Mouse (Mus musculus) urinary bladder, postnatal 36 days (tissue): ENCODE results near the gene Myh9.
A peak's percentile ranks its signal among the peaks of the same experiment; 100 is the strongest.

Experiments
- DNase-seq, 2 experiments: peaks; one replicate each; pipeline ENCODE4 v3.0.0; 2022; ENCODE audit warnings: low spot score in 2 of 2, mixed read lengths in 1 of 2

Gene Myh9

DNA sequence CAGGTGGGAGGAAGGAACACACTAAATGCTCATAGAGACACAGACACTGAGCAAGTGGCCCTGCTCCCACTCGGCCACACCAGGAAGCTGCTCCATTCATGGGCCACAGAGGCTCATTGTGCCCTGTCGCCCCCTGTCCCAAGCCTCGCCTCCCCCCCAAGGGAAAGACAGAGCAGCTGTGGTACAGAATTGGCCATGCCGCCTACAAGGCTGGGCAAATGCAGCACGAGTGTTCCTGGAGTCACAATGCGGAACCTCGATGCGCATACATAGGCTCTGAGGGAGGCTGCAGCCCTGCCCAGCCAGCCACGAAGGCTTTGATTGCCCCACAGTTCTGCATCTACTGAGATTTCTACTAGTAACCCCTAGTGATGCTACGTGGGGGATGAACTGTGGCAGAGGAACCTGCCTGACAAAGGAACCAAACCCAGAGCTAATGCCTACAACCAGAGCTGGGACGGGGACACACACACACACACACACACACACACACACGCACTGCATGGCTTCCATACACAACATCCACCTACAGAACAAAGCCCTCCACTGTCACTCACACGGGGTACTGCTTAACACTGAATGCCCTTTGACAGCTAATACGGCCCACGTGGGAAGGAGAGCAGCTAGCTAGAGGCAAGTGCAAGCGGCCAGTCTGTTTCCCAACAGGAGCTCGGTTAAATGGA, 31.4 kb downstream of the Myh9 start:
- no peak for DNase-seq

DNA sequence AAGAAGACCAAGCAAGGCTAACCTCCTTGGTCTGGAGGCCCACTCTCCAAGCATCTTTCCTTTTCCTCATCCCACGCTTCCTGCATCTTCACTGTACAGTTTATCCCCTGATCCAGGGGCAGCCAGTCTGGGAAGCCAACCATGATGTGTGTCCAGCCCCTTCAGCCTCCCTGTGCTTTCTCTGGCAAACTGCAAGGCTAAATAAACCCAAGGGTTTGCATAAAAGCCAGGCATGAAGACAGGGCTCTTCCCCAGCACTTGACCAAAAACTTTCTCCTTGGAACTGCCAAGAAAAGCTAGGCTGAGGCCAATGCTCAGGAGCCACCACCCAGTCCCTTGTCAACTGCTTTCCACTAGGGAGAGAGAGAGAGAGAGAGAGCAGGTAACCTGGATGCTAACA, 32.5 kb downstream of the Myh9 start:
- no peak for DNase-seq

DNA sequence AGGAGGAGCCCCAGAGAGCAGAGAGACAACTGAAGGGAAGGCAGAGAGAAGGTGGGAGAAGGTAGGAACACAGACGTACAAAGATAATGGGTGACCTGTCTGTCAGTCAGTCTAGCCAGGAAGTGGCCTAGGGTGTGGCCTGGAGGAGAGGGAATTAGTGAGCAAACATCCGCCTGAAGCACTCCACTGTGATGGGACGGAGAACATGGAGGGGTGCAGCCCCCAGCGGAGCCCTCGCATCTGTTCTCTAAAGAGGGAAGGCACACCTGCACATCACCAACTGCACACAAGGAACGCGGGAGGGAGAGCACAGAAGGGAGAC, 34.8 kb downstream of the Myh9 start:
- no peak for DNase-seq

DNA sequence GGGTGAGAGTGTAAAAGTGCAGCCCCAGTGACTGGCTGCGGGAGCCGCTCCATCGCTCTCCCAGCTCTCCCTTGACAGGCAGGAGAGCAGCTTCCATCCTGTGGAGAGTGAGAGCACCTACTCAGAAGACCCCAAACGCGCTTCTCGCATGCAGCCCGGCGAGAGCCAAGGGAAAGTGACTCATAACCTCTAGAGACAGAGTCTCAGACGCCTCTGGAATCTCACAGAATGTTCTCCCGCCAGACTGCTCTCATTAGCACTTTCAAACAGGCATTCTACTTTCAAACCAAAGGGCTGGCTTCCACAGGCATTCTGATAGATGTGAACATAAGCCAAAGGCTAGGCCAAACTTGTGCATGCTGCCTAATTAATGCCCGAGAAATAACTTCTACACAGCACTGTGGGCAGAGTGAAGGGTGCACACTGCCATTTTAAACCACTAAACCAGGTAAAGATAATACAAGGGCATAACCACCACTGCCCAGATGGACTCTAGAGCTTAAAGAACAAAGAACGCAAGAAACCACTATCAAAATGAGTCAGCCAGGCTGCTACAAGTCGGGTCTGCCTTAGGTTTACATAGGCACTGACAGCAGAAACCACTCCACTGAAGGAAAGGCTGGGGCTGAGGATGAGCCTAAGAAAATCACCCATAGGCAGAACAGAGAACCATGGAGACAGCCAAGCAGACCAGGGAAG, 35.3 kb downstream of the Myh9 start:
- no peak for DNase-seq

DNA sequence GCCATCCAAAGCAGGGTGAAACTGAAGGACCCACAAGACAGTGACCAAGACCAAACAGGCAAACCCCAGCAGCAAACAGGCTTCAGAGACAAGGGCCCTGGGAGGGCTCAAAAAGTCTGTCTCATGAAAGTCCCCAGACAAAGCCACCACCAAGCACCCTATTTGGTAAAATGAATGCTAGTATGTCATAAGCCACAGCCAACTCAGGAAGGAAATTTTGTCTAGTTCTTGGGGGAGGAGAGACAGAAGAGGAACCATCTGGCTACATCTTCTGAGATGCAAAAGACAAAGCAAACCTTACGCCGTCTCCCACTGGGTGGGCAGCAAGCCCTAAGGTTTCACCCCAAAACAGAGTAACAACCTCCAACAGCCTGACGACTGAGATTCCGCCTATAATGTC, 36.3 kb downstream of the Myh9 start:
- DNase-seq: no peak

DNA sequence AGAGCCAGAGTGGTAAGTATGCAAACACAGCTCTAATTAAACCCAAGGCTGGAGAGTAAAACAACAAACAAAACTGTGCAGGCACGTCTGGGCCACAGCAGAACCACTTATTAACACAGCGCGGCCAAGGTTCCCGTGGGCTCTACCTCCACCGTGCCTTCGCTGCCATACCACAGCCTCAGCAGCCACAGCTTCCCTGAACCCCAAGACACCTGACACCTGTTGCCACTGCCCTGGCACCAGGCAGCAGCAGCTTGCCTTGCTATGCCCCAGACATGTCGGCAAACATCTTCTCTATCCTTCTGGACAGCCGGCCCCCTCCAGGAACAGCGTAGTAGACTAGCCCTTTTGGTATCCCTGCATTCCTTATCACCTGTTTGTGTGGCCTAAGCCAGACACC, 37.0 kb downstream of the Myh9 start:
- no peak for DNase-seq

DNA sequence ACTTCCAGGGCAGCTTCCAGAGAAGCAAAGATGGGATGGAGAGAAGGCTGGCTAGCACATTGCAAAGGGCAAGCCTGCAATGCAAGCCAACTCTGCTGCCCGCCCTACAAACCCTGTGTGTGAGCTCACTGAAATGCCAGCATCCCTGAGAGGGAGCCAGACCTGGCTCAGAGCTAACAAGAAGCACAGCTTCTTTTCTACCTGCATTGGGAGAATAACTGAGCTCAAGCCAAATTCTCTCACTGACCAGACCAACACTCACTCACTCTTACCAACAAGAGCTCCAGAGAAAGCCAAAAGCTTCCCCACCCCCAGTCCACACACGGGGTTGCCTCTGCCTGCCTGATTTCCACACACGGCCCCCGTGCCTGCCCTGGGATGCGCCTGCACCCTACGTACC, 37.5 kb downstream of the Myh9 start:
- no peak for DNase-seq

DNA sequence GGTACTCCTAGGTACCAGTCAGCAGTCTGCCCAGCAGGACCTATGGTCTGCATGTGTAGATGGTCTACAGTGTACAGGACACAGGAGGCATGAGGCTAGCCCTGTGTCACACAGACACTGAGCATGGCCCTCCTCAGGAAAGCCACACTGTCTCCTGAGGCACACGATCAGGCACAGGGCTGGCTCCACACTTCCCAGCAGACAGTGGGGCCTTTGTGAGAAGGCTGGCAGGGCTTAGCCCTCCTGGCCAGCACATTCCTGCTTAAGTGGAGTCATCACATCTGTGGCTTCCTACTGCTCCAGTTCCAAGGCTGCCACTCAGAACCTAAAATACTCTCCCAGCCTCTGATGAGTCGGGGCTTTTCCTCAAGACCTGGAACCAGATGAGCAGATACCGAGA, 38.2 kb downstream of the Myh9 start:
- DNase-seq: no peak

DNA sequence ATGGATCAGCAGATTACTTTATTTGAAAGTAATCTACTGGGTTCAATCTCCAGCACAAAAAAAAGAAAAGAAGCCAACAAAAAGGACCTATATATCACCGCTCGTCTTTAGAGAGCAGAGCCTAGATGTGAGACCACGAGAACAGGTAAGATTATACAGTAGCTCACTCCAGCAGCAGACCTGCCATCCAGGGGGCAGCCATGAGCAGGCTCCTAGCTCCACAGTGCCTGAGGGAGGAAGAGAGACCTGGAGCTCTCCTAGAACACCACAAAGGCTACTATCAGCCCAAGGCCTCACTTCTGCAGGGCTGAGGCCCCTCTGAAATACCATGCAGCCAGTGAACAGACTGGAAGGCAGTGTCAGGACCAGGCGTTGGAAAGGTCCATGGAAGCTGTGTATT, 39.0 kb downstream of the Myh9 start:
- no peak for DNase-seq

DNA sequence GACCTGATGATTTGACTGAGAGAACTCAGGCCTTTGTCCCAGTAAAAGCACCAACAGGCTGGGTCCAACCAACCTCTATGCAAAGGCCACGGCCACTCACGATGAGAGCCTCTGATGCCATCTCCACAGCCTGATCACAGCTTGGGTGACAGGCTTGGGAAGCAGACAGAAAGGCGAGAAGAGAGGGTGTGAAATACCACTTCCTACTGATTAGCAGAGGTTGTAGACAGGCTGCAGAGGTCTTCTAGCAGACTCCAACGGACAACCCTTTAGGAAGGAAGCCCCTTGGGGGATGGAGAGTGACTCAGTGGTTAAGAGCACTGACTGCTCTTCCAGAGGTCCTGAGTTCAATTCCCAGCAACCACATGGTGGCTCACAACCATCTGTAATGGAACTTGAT, 40.8 kb downstream of the Myh9 start:
- DNase-seq: no peak

DNA sequence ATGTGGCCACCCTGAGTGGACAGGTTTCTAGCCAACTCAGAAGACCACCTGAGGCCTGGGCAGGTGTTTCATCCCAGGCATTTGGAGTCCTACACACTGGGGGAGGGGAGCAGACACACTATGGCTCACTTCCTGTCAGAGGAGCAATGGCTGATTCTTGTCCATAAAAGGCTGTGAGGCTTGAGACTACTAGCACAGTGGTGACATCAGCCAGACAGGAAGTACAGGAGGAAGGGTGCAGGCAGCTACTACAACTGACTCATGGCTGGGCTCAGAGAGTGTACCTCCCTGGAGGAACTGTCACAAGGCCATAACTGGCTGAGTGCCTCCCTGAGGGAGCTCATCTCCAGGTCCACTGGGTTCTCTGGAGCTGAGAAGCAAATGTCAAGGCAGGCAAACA, 41.5 kb downstream of the Myh9 start:
- DNase-seq: peak; percentile 50 to 71

DNA sequence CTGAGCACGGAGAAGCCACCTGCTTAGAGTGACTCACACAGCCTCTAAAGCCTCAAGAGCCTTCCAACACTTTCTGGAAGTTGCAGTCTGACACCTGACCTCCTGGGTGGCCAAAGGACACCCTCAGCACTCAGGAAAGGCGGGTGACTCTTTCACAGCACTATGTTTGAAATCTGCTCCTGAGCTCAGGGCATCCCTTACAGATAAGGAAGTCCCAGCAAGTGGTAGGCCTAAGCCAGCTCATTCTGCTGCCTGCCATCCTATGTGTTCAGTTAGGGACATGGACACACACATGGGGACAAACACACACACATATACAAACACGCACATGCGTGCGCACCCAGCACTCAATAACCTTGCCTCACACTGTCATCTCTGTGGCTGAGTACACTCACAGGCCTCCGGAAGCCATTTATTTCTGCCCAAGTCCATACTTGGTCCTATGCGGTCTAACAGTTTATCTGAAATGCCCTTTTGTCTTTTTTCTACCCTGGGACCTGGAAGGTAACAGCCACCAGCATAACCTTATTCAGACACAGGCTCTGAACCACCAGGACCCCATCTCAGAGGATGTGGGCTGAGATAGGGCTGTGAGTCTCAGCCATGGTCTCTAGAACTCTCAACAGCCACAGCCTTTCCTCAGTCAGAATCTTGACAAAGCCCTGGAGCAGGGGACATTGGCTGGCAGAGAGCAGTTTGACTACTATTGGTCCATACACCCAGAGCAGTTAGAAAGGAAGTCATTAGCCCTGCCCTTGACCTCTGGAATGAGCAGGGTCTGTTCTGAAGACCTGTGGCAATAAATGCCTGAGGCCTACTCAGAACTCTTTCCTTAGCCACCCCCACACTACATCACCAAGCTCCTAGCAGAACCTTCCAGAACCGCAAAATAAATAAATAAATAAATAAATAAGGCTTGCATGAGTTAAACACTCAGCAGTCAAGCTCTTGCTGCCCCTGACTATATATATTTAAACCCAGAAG, 42.2 kb downstream of the Myh9 start:
- no peak for DNase-seq

DNA sequence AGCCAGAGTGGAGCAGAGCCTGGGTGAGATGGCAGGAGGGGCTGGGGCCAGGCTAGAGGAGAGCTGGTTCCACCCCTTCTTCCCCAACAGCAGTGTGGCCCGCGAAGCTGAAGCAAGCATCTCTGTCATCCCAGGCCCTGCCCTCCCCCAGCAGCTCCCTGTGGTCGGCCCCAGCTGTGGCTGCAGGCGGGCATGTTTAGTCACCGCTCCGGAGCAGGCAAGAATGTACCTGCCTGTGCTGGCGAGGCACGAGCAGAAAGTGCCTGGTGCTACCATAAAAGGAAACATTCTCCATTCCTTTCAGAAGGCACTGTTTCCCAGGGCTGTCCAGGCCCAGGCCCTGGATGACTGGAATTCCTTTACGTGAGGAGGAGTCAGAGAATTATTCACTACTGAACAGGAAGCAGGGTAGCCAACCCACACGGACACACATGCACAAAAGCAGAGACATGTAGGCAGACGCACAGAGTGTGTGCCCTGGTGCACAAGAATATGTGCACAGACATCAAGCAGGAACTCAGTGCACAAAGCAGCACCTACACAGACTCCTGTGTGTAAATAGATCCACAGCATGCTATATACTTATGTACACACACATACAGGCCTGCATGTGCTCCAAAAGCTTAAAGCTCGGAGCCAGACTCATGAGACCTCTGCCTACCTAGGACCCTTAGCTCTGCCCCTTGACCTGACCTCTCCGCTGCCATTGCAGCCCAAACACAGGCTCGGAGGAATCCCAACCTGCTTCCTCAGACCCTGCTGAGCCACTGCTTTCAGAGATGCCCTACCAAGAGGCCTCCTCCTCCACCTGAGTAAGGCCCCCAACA, 43.1 kb downstream of the Myh9 start:
- DNase-seq: peak; percentile 72 to 82

DNA sequence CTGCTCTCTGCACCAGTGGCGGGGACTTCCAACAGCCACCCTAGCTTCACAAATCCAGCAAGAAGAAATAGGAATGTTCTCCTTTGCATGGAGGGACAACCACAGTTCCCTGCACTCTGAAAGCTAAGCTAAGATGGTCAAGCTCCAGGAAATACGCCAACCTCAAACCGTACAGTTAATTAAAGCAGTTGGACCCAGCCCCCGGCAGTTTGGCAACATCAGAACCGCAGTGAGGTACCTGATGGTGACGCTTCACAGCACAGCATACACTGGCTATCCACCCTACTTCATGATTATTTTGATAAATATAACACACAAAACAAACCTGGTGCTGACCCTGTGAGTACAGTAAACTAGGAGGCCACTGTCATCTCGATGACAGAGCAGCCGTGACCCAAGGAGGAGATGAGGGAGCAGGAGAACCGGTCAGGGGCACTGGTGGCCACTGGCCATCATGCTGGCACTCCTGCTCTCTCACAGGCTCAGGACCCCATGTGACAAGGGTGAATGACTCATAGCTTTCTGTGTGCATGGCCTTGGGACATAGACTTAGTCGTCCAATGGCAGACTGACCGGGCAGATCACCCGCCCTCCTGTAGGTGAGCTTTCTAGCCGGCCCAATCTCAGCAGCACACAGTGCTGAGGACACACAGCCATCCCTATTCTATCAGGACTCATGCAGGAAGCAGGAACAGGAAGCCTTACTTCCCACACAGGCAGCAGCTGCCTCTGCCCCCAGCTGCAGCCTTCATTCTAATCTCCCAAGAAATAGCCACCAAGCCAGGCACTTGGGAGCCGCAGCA, 44.2 kb downstream of the Myh9 start:
- DNase-seq: peak in 1 of 2 experiments; percentile 52

DNA sequence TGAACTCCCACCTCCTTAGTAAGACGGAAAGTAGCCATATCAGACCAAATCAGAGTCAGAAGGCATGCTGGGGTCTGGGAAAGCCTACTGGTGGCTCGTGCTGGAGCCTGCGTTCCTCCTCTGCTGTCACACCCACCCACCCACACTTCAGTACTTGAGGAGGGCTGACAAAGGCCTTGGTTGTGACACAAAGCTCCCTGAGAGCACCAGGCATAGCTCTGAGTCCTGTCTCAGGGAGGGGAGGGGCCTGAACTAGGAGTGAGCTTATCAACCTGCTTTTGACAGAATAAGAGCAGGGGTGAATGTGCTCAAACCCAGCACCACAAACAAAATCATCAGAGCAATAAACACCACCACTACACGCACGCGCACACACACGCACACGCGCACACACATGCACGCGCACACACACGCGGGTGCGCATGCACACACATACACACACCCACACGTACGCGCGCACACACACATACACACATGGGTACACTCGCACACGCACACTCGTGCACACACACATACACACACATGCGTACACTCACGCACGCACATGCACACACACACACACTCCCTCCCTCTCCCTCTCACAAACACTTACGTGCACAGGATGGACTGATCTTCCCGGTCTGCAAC, 45.5 kb downstream of the Myh9 start:
- no peak for DNase-seq

DNA sequence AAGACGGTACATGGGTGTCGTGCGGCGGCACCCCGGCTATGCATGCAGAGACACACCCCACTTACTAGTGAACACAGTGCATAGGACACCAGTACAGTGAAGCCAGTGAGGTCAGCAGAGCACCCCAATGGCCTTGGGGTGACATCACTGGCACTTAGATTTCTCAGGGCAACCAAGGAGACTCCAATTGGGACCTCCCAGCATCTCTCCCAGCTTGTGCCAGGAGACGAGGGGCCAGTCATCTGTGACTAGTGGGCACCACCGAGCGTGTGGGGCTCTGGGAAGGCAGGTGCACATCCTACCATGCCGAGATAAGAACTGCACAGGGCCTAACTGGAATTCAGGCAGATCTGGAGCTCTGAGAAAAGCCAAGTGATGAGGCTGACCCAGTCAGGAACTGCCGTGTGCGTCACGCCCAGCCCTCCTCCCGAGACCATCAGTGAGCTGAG, 47.0 kb downstream of the Myh9 start:
- DNase-seq: no peak

DNA sequence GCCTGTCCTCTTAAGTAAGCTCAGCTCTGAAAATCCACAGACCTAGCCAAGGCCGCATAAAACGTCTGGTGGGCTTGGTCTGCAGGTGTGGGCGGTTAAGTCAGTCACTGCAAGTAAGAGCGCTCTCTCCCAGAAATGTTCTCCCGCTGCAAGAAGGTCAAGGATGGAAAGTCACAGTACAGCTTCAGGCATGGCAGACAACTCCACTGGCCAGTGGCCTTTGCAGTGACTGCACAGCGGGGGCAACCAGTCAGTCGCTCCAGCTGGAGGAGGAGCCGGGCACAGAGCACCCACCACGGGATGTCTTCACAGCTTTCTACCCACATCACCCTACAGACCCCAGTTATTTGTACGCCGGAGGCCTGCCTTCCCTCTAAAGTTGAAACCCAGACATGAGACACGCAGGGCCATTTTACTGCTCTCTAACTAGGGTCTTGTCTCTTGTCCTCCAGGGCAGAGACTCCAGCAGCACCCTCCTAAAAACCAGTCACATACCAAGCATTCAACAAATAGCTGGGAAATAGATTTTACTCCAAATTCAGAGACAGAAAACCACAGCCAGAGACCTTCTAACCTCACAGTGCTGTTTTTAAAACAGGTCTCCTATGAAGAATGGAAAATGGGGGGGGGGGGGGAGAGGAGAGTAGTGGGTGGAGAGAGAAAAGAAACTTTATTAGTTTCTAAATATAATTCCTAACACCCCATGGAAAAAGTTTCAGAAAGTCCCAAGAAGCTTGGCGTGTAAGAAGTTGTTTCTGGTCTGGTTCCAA, 47.7 kb downstream of the Myh9 start:
- no peak for DNase-seq

DNA sequence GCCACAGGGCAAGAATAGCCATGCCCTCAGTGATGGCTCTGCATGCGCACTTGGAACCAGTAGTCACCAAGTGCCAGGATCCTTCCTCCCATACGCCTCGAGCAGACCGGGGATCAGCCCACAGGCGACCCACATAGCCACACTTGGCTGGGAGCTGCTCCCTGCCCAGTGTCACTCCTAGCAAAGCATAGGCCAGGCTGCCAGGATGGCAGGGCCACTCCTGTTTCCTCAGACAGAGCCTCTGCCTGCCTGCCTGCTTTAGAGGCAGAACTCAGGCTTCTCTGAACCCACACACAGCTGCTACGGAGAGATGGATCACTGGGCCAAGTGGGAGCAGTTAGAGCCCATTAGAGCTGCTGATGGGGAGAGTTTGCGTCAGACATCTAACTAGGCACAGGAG, 48.4 kb downstream of the Myh9 start:
- no peak for DNase-seq

DNA sequence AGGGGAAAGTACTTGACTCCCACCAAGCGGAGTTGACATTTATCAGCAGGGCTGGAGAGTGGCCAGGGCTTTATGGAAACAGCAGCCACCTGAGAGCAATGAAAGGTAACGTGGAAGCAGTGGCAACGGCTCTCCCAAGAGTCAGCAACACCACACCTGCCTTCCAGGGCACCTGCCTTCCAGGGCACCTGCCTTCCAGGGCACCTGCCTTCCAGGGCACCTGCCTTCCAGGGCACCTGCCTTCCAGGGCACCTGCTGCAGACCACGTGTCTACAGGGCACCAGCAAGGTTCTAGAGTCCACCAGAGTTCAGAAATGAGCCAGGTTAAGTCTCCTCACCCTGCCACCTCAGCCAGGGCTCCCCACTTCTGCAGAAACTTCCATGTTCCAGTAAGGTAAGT, 48.9 kb downstream of the Myh9 start:
- DNase-seq: no peak

DNA sequence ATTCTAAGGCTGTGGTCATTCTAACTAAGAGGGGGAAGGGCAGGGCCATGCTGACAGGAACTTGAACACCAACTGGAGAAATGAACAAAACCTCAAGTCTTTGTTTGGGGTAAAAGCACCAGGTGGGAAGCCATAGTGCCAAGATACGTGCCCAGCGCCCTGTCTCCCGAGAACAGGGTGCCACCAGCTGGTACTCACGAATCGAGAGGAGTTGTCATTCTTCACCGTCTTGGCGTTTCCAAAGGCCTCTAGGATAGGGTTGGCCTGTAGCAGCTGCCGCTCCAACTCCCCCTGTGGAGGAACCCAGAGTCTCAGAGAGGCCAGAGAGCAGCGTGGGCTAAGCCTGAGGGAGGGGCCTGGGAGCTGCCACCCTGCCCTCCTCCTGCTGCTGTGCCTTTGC, 49.9 kb downstream of the Myh9 start:
- DNase-seq: no peak
